ENCODE assay signal across 9 mouse cellular contexts in the genomic region with DNA sequence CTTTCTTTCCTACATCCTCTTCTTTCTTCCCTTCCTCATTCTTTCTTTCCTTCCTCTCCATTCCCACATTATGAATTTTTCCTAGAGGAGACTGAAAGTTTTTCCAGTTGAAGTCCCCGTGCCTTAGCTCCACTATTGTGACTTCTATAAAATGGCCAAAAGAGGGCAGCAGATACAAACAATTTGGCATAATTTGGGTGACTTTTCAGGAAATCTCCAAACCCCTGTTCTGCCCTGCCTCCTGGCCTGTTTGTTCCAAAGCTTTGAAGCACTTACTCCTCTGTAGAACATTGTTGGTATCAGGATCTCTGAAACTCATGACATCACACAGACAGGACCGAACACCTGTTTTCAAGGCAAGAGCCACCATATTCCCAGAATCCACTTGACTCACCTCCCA.
DNase-seq lines count a peak whose midpoint lies in the region; ATAC-seq lines count a peak whose summit lies in the region.
"Had no signal": no experiment of that assay in that cellular context is flagged by ENCODE, and none has a peak within 500 bp of the region (broad histone marks: within the 10 kb centered on the region; RNA-seq: fewer than 3 reads in every experiment).

No protein-coding gene starts in this region.

- H3K27me3 ChIP-seq in heart, embryonic 10.5 days (ENCODE audit: insufficient read depth, poor library complexity, severe bottlenecking): no peaks in the 10 kb centered on the region
- no peaks in the 10 kb centered on the region for H3K27me3 ChIP-seq in forebrain, embryonic 14.5 days (replicated peaks; ENCODE audit: control insufficient read depth, insufficient read depth, low read length)
- H3K27me3 ChIP-seq: heart, embryonic 15.5 days had no signal

- 67% methylated on average over 2 of the region's 2 CpGs for whole genome bisulfite sequencing in heart, embryonic 10.5 days
- 62% methylated on average over 2 of the region's 2 CpGs for WGBS in forebrain, embryonic 14.5 days

- H3K4me2 ChIP-seq in forebrain, embryonic 14.5 days (ENCODE audit: low read length): no peak overlapping the region
- H3K4me2 ChIP-seq: heart, embryonic 15.5 days had no signal

- DNase-seq in heart, adult 8-10 months (ENCODE audit: low spot score): peak; percentile 2
- DNase-seq in heart, embryonic 10.5 days (ENCODE audit: low spot score): no peak
- peak; percentile 0 for DNase-seq in right cerebral cortex, adult 18-20 months
- DNase-seq in right cerebral cortex, postnatal 14 days: no peak
- peak; percentile 66 for DNase-seq in forebrain, embryonic 14.5 days (ENCODE audit: low spot score)
- peak; percentile 32 for DNase-seq in retina, postnatal 1 day
- no peak for DNase-seq in layer of hippocampus, postnatal 25 days (ENCODE audit: extremely low spot score in 1 of 2, low spot score in 1 of 2)

- H3K9ac ChIP-seq in forebrain, embryonic 14.5 days (ENCODE audit: low read length): no peak overlapping the region
- H3K9ac ChIP-seq: heart, embryonic 15.5 days had no signal

- no peaks in the 10 kb centered on the region for H3K36me3 ChIP-seq in heart, embryonic 10.5 days
- H3K36me3 ChIP-seq in forebrain, embryonic 14.5 days (ENCODE audit: control insufficient read depth, insufficient read depth, low read length): no peaks in the 10 kb centered on the region
- H3K36me3 ChIP-seq: heart, embryonic 15.5 days had no signal

- H3K4me3 ChIP-seq in heart, embryonic 10.5 days: no peak overlapping the region
- H3K4me3 ChIP-seq in forebrain, embryonic 14.5 days (ENCODE audit: low read depth, low read length): no peak overlapping the region
- H3K4me3 ChIP-seq: heart, embryonic 15.5 days had no signal

- no peaks in the 10 kb centered on the region for H3K4me1 ChIP-seq in heart, embryonic 10.5 days
- no peaks in the 10 kb centered on the region for H3K4me1 ChIP-seq in forebrain, embryonic 14.5 days (ENCODE audit: control insufficient read depth, insufficient read depth, low read length)
- H3K4me1 ChIP-seq: heart, embryonic 15.5 days had no signal

- H3K9me3 ChIP-seq in heart, embryonic 10.5 days: no peaks in the 10 kb centered on the region
- no peaks in the 10 kb centered on the region for H3K9me3 ChIP-seq in forebrain, embryonic 14.5 days (replicated peaks; ENCODE audit: control insufficient read depth, low read length)
- H3K9me3 ChIP-seq: heart, embryonic 15.5 days had no signal

- peak; percentile 37; the same call in 1 of the 2 replicates for ATAC-seq in forebrain, embryonic 14.5 days
- no peak for ATAC-seq in erythroid progenitor cell, adult 5-6 weeks (replicated peaks; ENCODE audit: low FRiP score, poor library complexity, severe bottlenecking)

- H3K27ac ChIP-seq in heart, embryonic 10.5 days: no peak overlapping the region
- H3K27ac ChIP-seq in forebrain, embryonic 14.5 days (ENCODE audit: low read depth, low read length): no peak overlapping the region
- H3K27ac ChIP-seq: heart, embryonic 15.5 days had no signal

Comparison
In these comparisons a context has a peak if more than half of its experiments do, and no peak if none do; other contexts are left out.
1. DNase-seq: peak in heart, adult 8-10 months (single experiment), right cerebral cortex, adult 18-20 months (single experiment), forebrain, embryonic 14.5 days (single experiment) and retina, postnatal 1 day (single experiment); none in heart, embryonic 10.5 days (single experiment), right cerebral cortex, postnatal 14 days (single experiment) and layer of hippocampus, postnatal 25 days (0 of 2).